Mouse (Mus musculus): ENCODE measurements around the gene Zfp428. TPM values are rescaled to one million over a fixed set of nuclear protein-coding genes. Genes with fewer than 3 reads are reported as not detected.

Gene Zfp428
- polyA plus RNA-seq, 1 experiment, result 126 TPM

DNA sequence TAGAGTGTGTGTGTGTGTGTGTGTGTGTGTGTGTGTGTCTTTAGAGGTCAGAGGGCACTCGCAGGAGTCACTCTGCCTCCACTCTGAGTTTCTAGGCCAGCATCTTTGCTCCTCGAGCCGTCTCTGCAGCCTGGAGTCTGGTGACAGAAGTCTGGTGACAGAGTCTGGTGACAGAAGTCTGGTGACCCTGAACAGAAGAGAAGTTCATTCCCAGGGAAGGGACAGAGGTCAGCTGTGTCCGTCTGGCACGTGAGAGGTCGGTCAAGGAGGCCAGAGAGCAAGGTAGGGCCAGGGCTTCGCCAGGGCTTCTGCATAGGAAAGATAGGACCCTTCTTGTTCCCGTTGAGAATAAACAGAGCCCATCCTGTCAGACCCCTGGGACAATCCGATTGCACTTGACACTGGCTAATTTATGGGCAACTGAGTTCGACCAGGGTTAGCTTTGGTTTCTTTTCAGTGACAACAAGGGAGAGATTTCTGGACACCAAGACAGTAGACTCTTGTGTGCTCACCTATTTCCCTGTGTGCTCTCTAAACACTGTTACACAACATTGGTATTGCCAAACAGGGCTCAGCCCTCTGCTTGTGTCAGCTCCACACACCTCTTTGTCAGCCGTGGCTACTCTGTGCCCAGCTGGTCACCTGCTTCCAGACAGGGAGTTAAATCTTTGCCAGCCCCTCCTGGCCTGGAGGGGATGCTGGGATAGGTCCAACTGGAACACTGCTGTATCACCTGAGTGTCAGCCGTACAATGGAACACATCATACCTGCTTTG is 45.4 kb downstream of the Zfp428 start:
- TF ChIP-seq GATA1 (IDR thresholded peaks at IDR 0.05; ENCODE audit: low read length), result no peak

GRCm38 (mm10) chr7:24555786-24556185 is 49.0 kb downstream of the Zfp428 start:
- TF ChIP-seq GATA1 (IDR thresholded peaks at IDR 0.05; ENCODE audit: low read length), result no peak

- TF ChIP-seq GATA1 (IDR thresholded peaks at IDR 0.05; ENCODE audit: low read length), result no peak
These were observed 54.6 kb downstream of the Zfp428 start for GRCm38 (mm10) chr7:24561450-24561849.

DNA sequence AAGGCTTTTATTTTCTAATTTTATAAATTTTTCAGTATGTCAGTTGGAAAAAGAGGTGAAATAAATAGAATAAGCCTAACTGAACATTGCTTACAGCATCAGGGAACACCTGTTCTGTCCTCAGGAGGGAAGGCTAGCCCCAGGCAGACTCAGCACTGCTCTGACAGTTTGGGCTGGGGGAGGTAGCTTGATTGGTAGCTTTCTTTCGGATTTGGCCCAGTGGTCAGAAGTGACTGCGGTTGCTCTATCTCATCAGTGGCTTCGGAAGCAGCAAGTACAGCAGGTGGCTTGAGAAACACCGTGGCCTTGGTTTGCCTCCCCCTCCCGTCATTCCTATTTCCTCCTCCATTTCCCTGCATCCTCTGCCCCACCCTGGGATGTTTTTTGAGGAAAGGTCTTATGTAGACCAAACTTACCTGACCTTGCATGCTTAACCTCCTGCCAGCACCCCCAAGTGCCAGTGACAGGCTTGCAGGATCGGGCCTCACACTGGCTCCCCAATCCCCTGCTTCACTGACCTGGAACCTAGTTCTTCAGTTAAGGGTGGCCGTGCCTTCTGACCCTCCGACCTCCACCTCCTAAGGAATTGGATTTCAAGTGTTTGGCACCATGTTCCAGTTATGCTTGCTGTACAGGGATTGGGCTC is 56.5 kb downstream of the Zfp428 start:
- TF ChIP-seq GATA1 (IDR thresholded peaks at IDR 0.05; ENCODE audit: low read length), result no peak

GRCm38 (mm10) chr7:24563837-24564206 is 57.0 kb downstream of the Zfp428 start:
- TF ChIP-seq GATA1 (IDR thresholded peaks at IDR 0.05; ENCODE audit: low read length), result no peak

DNA sequence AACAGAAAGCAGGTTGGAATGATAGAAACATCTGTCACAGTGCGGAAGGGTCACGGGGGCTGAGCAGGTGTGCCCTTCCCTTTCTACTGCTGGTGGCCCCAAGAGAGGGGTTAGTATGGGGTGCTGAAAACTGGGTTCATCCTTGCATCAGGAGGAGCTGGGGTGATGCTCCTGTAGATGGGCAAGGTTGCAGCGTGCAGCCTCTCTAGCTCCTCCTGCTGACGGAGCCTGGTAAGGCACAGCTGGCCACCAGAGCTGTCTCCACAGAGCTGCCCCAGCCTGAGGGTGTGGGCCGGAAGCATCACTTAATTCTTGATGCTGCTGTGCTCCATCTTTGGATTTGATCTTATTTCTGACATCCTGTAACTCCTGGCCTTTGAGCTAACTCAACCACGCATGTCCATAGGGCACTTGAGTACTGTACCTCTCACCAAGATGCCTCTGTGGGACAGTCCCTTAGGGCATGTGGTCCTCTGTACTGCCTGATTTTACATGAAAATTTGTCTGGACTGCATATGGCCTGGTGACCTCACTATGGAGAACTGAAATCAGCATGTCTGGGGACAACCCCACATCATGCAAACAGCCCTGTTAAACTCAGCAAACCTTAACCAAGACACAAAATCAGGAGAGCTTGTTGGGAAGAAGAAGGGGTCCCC is 57.9 kb downstream of the Zfp428 start:
- no peak for TF ChIP-seq GATA1 (IDR thresholded peaks at IDR 0.05; ENCODE audit: low read length)

Other genes starting within 250 kb of the Zfp428 start
- gene Zfp93, start 236.6 kb upstream of the Zfp428 start, polyA plus RNA-seq (2012), result 2.0 and 2.2 TPM in 2 replicates
- 7.2 and 9.2 TPM in 2 replicates for gene Zfp61, start 205.8 kb upstream of the Zfp428 start, polyA plus RNA-seq (2012)
- gene Zfp94, start 190.3 kb upstream of the Zfp428 start, polyA plus RNA-seq (2012), result 5.0 and 5.9 TPM in 2 replicates
- not detected in 2 replicates for gene Tescl, start 173.1 kb upstream of the Zfp428 start, polyA plus RNA-seq (2012)
- gene Lypd5, start 157.8 kb upstream of the Zfp428 start, polyA plus RNA-seq (2012), result not detected in 2 replicates
- gene Kcnn4, start 136.7 kb upstream of the Zfp428 start, polyA plus RNA-seq (2012), result 72.1 and 73.9 TPM in 2 replicates
- 68.9 and 82.0 TPM in 2 replicates for gene Smg9, start 107.4 kb upstream of the Zfp428 start, polyA plus RNA-seq (2012)
- gene Irgc1, start 54.7 kb upstream of the Zfp428 start, polyA plus RNA-seq (2012), result 0.06 and 0.15 TPM in 2 replicates
- gene Plaur, start 44.5 kb upstream of the Zfp428 start, polyA plus RNA-seq (2012), result not detected in 2 replicates
- 0.05 and 0.08 TPM in 2 replicates for gene Cadm4, start 25.0 kb upstream of the Zfp428 start, polyA plus RNA-seq (2012)
- not detected in 2 replicates for gene AC161166.1, start 5.4 kb downstream of the Zfp428 start, polyA plus RNA-seq (2012)
- gene Irgq, start 23.7 kb downstream of the Zfp428 start, polyA plus RNA-seq (2012), result 9.6 and 12.1 TPM in 2 replicates
- not detected in 2 replicates for gene Pinlyp, start 39.1 kb downstream of the Zfp428 start, polyA plus RNA-seq (2012)
- gene Xrcc1, start 39.3 kb downstream of the Zfp428 start, polyA plus RNA-seq (2012), result 330 and 397 TPM in 2 replicates
- 14.2 and 16.1 TPM in 2 replicates for gene Ethe1, start 80.5 kb downstream of the Zfp428 start, polyA plus RNA-seq (2012)
- not detected in 2 replicates for gene Zfp575, start 80.6 kb downstream of the Zfp428 start, polyA plus RNA-seq (2012)
- gene Phldb3, start 103.8 kb downstream of the Zfp428 start, polyA plus RNA-seq (2012), result 2.3 and 3.3 TPM in 2 replicates
- not detected in 2 replicates for gene Lypd3, start 129.5 kb downstream of the Zfp428 start, polyA plus RNA-seq (2012)
- not detected in 2 replicates for gene Tex101, start 169.7 kb downstream of the Zfp428 start, polyA plus RNA-seq (2012)
- gene BC049730, start 202.2 kb downstream of the Zfp428 start, polyA plus RNA-seq (2012), result not detected in 2 replicates
- not detected in 2 replicates for gene Gm4763, start 219.9 kb downstream of the Zfp428 start, polyA plus RNA-seq (2012)

All from G1E-ER4 (cell line).